Mouse (Mus musculus): ENCODE measurements at regions not wholly inside any gene's neighbourhood (a gene's known extent, or its start where the extent isn't known, plus 50 kb on each side); places are given as distances from the start of the nearest gene placed in this dataset.

GRCm38 (mm10) chr4:71351880-71352279, 405.9 kb downstream of the Gm11232 start:
- TF ChIP-seq TAL1 (IDR thresholded peaks at IDR 0.05; ENCODE audit: low read length) (no peak), GATA1 (IDR thresholded peaks at IDR 0.05; ENCODE audit: low read length) (no peak)
